Mouse (Mus musculus) forebrain, embryonic 14.5 days (tissue): ENCODE measurements at regions not wholly inside any gene's neighbourhood (a gene's known extent, or its start where the extent isn't known, plus 50 kb on each side); places are given as distances from the start of the nearest gene placed in this dataset.
A peak's percentile ranks its signal among the peaks of the same experiment; 100 is the strongest.

Experiments used
- ATAC-seq: fragments of 200-750 bp; cut with Nextera tagmentation; 2 replicates; pipeline ENCODE4 v1.8.0; 2017; ENCODE audit warnings: mild to moderate bottlenecking, moderate library complexity
- DNase-seq: peaks from one replicate; pipeline ENCODE4 v3.0.0-alpha.2; 2015; ENCODE audit warnings: low spot score
- H3K27ac ChIP-seq: fragments of 300-500 bp; sonication (generic); 2 replicates; pipeline ENCODE4 v1.5.1; 2014; ENCODE audit warnings: low read depth, mild to moderate bottlenecking, control low read depth, low read length, moderate library complexity
- H3K27me3 ChIP-seq: fragments of 300-500 bp; sonication (generic); replicated peaks from 2 replicates; pipeline ENCODE4 v1.6.1; 2014; ENCODE audit warnings: low read length, control low read depth, mixed read lengths; ENCODE audit not compliant: control insufficient read depth, insufficient read depth
- H3K36me3 ChIP-seq: fragments of 300-500 bp; sonication (generic); 2 replicates; pipeline ENCODE4 v1.6.1; 2014; ENCODE audit warnings: low read length, control low read depth; ENCODE audit not compliant: control insufficient read depth, insufficient read depth
- H3K4me1 ChIP-seq: fragments of 300-500 bp; sonication (generic); 2 replicates; pipeline ENCODE4 v1.6.1; 2014; ENCODE audit warnings: antibody characterized with exemption, low read length, control low read depth; ENCODE audit not compliant: control insufficient read depth, insufficient read depth
- H3K4me2 ChIP-seq: fragments of 300-500 bp; sonication (generic); 2 replicates; pipeline ENCODE4 v1.6.1; 2014; ENCODE audit warnings: mild to moderate bottlenecking, control low read depth, low read length
- H3K4me3 ChIP-seq: fragments of 300-500 bp; sonication (generic); 2 replicates; pipeline ENCODE4 v1.5.1; 2014; ENCODE audit warnings: low read depth, low read length, control low read depth
- H3K9ac ChIP-seq: fragments of 300-500 bp; sonication (generic); 2 replicates; pipeline ENCODE4 v1.6.1; 2014; ENCODE audit warnings: mild to moderate bottlenecking, low read length, control low read depth, moderate library complexity
- H3K9me3 ChIP-seq: fragments of 300-500 bp; sonication (generic); replicated peaks from 2 replicates; pipeline ENCODE4 v1.6.1; 2016; ENCODE audit warnings: low read length, control low read depth, mixed read lengths; ENCODE audit not compliant: control insufficient read depth
- WGBS: fragments of 180-500 bp; shearing (Covaris S2); extraction: QIAGEN DNeasy Blood & Tissue Kit; methylation state at CpG from one replicate; pipeline ENCODE4 v1.1.7; 2014; 5-methylcytosine and 5-hydroxymethylcytosine counted together

GRCm38 (mm10) chr3:22982430-22982829 is 906.0 kb downstream of the Tbl1xr1 start:
- Histone ChIP-seq H3K9ac (no peak overlapping the region), H3K27me3 (no peaks in the 10 kb centered on the region), H3K4me2 (no peak overlapping the region), H3K27ac (no peak overlapping the region), H3K4me1 (no peaks in the 10 kb centered on the region), H3K36me3 (no peaks in the 10 kb centered on the region), H3K4me3 (no peak overlapping the region), H3K9me3 (no peaks in the 10 kb centered on the region)
- no peak for ATAC-seq
- no peak for DNase-seq

GRCm38 (mm10) chr3:22990136-22990820 is 913.8 kb downstream of the Tbl1xr1 start:
- Histone ChIP-seq H3K27me3 (no peaks in the 10 kb centered on the region), H3K4me3 (no peak overlapping the region), H3K4me2 (no peak overlapping the region), H3K4me1 (no peaks in the 10 kb centered on the region), H3K27ac (no peak overlapping the region), H3K9me3 (no peaks in the 10 kb centered on the region), H3K36me3 (no peaks in the 10 kb centered on the region), H3K9ac (no peak overlapping the region)
- no peak for DNase-seq
- 72% methylated on average over 3 of the region's 3 CpGs for WGBS
- no peak for ATAC-seq

GRCm38 (mm10) chr3:22995228-22995627 is 918.8 kb downstream of the Tbl1xr1 start:
- Histone ChIP-seq H3K36me3 (no peaks in the 10 kb centered on the region), H3K9me3 (no peaks in the 10 kb centered on the region), H3K4me2 (no peak overlapping the region), H3K4me1 (no peaks in the 10 kb centered on the region), H3K4me3 (no peak overlapping the region), H3K9ac (no peak overlapping the region), H3K27ac (no peak overlapping the region), H3K27me3 (no peaks in the 10 kb centered on the region)
- ATAC-seq, result no peak
- DNase-seq, result no peak
- 88% methylated on average over 6 of the region's 6 CpGs for WGBS

GRCm38 (mm10) chr3:22995833-22996232 is 919.4 kb downstream of the Tbl1xr1 start:
- Histone ChIP-seq H3K36me3 (no peaks in the 10 kb centered on the region), H3K9me3 (no peaks in the 10 kb centered on the region), H3K27me3 (no peaks in the 10 kb centered on the region), H3K4me1 (no peaks in the 10 kb centered on the region), H3K4me3 (no peak overlapping the region), H3K27ac (no peak overlapping the region), H3K9ac (no peak overlapping the region), H3K4me2 (no peak overlapping the region)
- ATAC-seq (no peak), DNase-seq (no peak)
- whole genome bisulfite sequencing, result 81% methylated on average over 5 of the region's 5 CpGs

GRCm38 (mm10) chr3:23001071-23001470 is 924.6 kb downstream of the Tbl1xr1 start:
- Histone ChIP-seq H3K27me3 (no peaks in the 10 kb centered on the region), H3K36me3 (no peaks in the 10 kb centered on the region), H3K4me1 (no peaks in the 10 kb centered on the region), H3K4me3 (no peak overlapping the region), H3K9ac (no peak overlapping the region), H3K27ac (no peak overlapping the region), H3K4me2 (no peak overlapping the region), H3K9me3 (no peaks in the 10 kb centered on the region)
- DNase-seq (peak; percentile 83), ATAC-seq (peak; percentile 93)
- WGBS, result 59% methylated on average over 3 of the region's 3 CpGs

- Histone ChIP-seq H3K36me3 (no peaks in the 10 kb centered on the region), H3K9me3 (no peaks in the 10 kb centered on the region), H3K27me3 (no peaks in the 10 kb centered on the region), H3K4me2 (no peak overlapping the region), H3K4me1 (no peaks in the 10 kb centered on the region), H3K9ac (no peak overlapping the region), H3K27ac (no peak overlapping the region), H3K4me3 (no peak overlapping the region)
- WGBS, result 85% methylated on average over 2 of the region's 2 CpGs
- no peak for DNase-seq
- ATAC-seq, result no peak
Observed at GRCm38 (mm10) chr3:23032064-23032463, 955.6 kb downstream of the Tbl1xr1 start.

GRCm38 (mm10) chr3:23063180-23063965 is 986.9 kb downstream of the Tbl1xr1 start:
- DNase-seq, result peak; percentile 55
- Histone ChIP-seq H3K36me3 (no peaks in the 10 kb centered on the region), H3K4me1 (no peaks in the 10 kb centered on the region), H3K27me3 (no peaks in the 10 kb centered on the region), H3K27ac (no peak overlapping the region), H3K4me3 (no peak overlapping the region), H3K9me3 (no peaks in the 10 kb centered on the region), H3K4me2 (no peak overlapping the region), H3K9ac (no peak overlapping the region)
- 77% methylated on average over 6 of the region's 6 CpGs for WGBS
- no peak for ATAC-seq

- no peaks in the 10 kb centered on the region for H3K9me3 ChIP-seq
- DNase-seq (no peak), ATAC-seq (no peak)
- no peak overlapping the region for H3K27ac ChIP-seq
- no peak overlapping the region for H3K9ac ChIP-seq
- H3K4me1 ChIP-seq, result no peaks in the 10 kb centered on the region
- no peak overlapping the region for H3K4me3 ChIP-seq
- 93% methylated on average over 2 of the region's 2 CpGs for WGBS
- H3K36me3 ChIP-seq, result no peaks in the 10 kb centered on the region
- no peak overlapping the region for H3K4me2 ChIP-seq
- H3K27me3 ChIP-seq, result no peaks in the 10 kb centered on the region
Observed at GRCm38 (mm10) chr3:23071486-23071885, 995.0 kb downstream of the Tbl1xr1 start.
